Mouse (Mus musculus): ENCODE measurements around the gene 2300009A05Rik. TPM values are rescaled to one million over a fixed set of nuclear protein-coding genes. Genes with fewer than 3 reads are reported as not detected.
A peak's percentile ranks its signal among the peaks of the same experiment; 100 is the strongest.

2300009A05Rik gene
- polyA plus RNA-seq (2016; fragmentation: Nextera tagmentation; extraction: Ambion mirVana): 35.3 and 50.4 TPM in 2 replicates

GRCm38 (mm10) chr9:63398611-63399462, at the start of gene 2300009A05Rik:
TSS of gene 2300009A05Rik (minus strand) at chr9:63399246.
- no peaks in the 10 kb centered on the region for H3K36me3 ChIP-seq
- H3K9me3 ChIP-seq: no peaks in the 10 kb centered on the region
- H3K4me3 ChIP-seq: peak within 1 kb of the TSS; percentile 86
- peak; percentile 97 for DNase-seq (ENCODE audit: low spot score)
- no peaks in the 10 kb centered on the region for H3K27me3 ChIP-seq (ENCODE audit: insufficient read depth, poor library complexity, severe bottlenecking)
- H3K4me1 ChIP-seq: peaks cover 21% of the 10 kb centered on the region
- peak within 1 kb of the TSS; percentile 95 for H3K27ac ChIP-seq
- under 1% methylated on average over 74 of the region's 74 CpGs for WGBS

- DNase-seq (ENCODE audit: low spot score): no peak
- 34% methylated on average over 6 of the region's 6 CpGs for WGBS
- H3K9me3 ChIP-seq: no peaks in the 10 kb centered on the region
These were observed 44.6 kb upstream of the 2300009A05Rik start for GRCm38 (mm10) chr9:63443695-63444094.

GRCm38 (mm10) chr9:63430652-63431051, 31.6 kb upstream of the 2300009A05Rik start:
- no peaks in the 10 kb centered on the region for H3K4me1 ChIP-seq
- 65% methylated on average over 1 of the region's 1 CpGs for WGBS
- no peaks in the 10 kb centered on the region for H3K36me3 ChIP-seq
- no peaks in the 10 kb centered on the region for H3K27me3 ChIP-seq (ENCODE audit: insufficient read depth, poor library complexity, severe bottlenecking)
- DNase-seq (ENCODE audit: low spot score): no peak
- H3K27ac ChIP-seq: no peak overlapping the region
- no peaks in the 10 kb centered on the region for H3K9me3 ChIP-seq
- H3K4me3 ChIP-seq: no peak overlapping the region

More at GRCm38 (mm10) chr9:63443695-63444094, 44.6 kb upstream of the 2300009A05Rik start:
- Histone ChIP-seq H3K27me3 (ENCODE audit: insufficient read depth, poor library complexity, severe bottlenecking) (no peaks in the 10 kb centered on the region), H3K4me1 (peaks cover 12% of the 10 kb centered on the region; the same call in 1 of the 2 replicates), H3K4me3 (peak overlapping the region; percentile 29; the same call in 1 of the 2 replicates), H3K36me3 (no peaks in the 10 kb centered on the region), H3K27ac (no peak overlapping the region)

GRCm38 (mm10) chr9:63421096-63421736, 22.2 kb upstream of the 2300009A05Rik start:
- Histone ChIP-seq H3K36me3 (no peaks in the 10 kb centered on the region), H3K4me3 (no peak overlapping the region), H3K27me3 (ENCODE audit: insufficient read depth, poor library complexity, severe bottlenecking) (no peaks in the 10 kb centered on the region), H3K9me3 (no peaks in the 10 kb centered on the region), H3K4me1 (no peaks in the 10 kb centered on the region), H3K27ac (no peak overlapping the region)
- 60% methylated on average over 9 of the region's 9 CpGs for WGBS
- DNase-seq (ENCODE audit: low spot score): no peak

GRCm38 (mm10) chr9:63420396-63420795, 21.4 kb upstream of the 2300009A05Rik start:
- no peak overlapping the region for H3K4me3 ChIP-seq
- no peak overlapping the region for H3K27ac ChIP-seq
- H3K4me1 ChIP-seq: no peaks in the 10 kb centered on the region
- H3K36me3 ChIP-seq: no peaks in the 10 kb centered on the region
- no peaks in the 10 kb centered on the region for H3K27me3 ChIP-seq (ENCODE audit: insufficient read depth, poor library complexity, severe bottlenecking)
- WGBS: 65% methylated on average over 6 of the region's 6 CpGs
- no peaks in the 10 kb centered on the region for H3K9me3 ChIP-seq
- DNase-seq (ENCODE audit: low spot score): no peak

- peaks cover 21% of the 10 kb centered on the region for H3K4me1 ChIP-seq
- no peak overlapping the region for H3K27ac ChIP-seq
- no peaks in the 10 kb centered on the region for H3K27me3 ChIP-seq (ENCODE audit: insufficient read depth, poor library complexity, severe bottlenecking)
- H3K4me3 ChIP-seq: no peak overlapping the region; the same call in 1 of the 2 replicates
- no peak for DNase-seq (ENCODE audit: low spot score)
- WGBS: 82% methylated on average over 1 of the region's 1 CpGs
- no peaks in the 10 kb centered on the region for H3K9me3 ChIP-seq
- H3K36me3 ChIP-seq: no peaks in the 10 kb centered on the region
These were observed 1.1 kb upstream of the 2300009A05Rik start for GRCm38 (mm10) chr9:63400176-63400575.

- WGBS: under 1% methylated on average over 8 of the region's 8 CpGs
- H3K27me3 ChIP-seq (ENCODE audit: insufficient read depth, poor library complexity, severe bottlenecking): no peaks in the 10 kb centered on the region
- H3K36me3 ChIP-seq: no peaks in the 10 kb centered on the region
- peak overlapping the region; percentile 86 for H3K4me3 ChIP-seq
- no peak for DNase-seq (ENCODE audit: low spot score)
- H3K27ac ChIP-seq: peak overlapping the region; percentile 95
- peaks cover 21% of the 10 kb centered on the region for H3K4me1 ChIP-seq
- H3K9me3 ChIP-seq: no peaks in the 10 kb centered on the region
These were observed 393 bp upstream of the 2300009A05Rik start for GRCm38 (mm10) chr9:63399463-63399815.

GRCm38 (mm10) chr9:63395612-63396011, 3.4 kb downstream of the 2300009A05Rik start:
- Histone ChIP-seq H3K27me3 (ENCODE audit: insufficient read depth, poor library complexity, severe bottlenecking) (no peaks in the 10 kb centered on the region), H3K27ac (no peak overlapping the region), H3K4me3 (no peak overlapping the region), H3K36me3 (no peaks in the 10 kb centered on the region), H3K9me3 (no peaks in the 10 kb centered on the region), H3K4me1 (peaks cover 21% of the 10 kb centered on the region)
- DNase-seq (ENCODE audit: low spot score): no peak
- 61% methylated on average over 7 of the region's 7 CpGs for WGBS

- Histone ChIP-seq H3K27ac (no peak overlapping the region), H3K36me3 (no peaks in the 10 kb centered on the region), H3K27me3 (ENCODE audit: insufficient read depth, poor library complexity, severe bottlenecking) (no peaks in the 10 kb centered on the region), H3K4me1 (peaks cover 3% of the 10 kb centered on the region; the same call in 1 of the 2 replicates), H3K4me3 (no peak overlapping the region), H3K9me3 (no peaks in the 10 kb centered on the region)
- no peak for DNase-seq (ENCODE audit: low spot score)
- WGBS: 59% methylated on average over 2 of the region's 2 CpGs
These were observed 7.7 kb downstream of the 2300009A05Rik start for GRCm38 (mm10) chr9:63391307-63391706.

- WGBS: 97% methylated on average over 4 of the region's 4 CpGs
- H3K27me3 ChIP-seq (ENCODE audit: insufficient read depth, poor library complexity, severe bottlenecking): no peaks in the 10 kb centered on the region
- H3K27ac ChIP-seq: no peak overlapping the region
- no peaks in the 10 kb centered on the region for H3K9me3 ChIP-seq
- peaks cover 5% of the 10 kb centered on the region; the same call in 1 of the 2 replicates for H3K4me1 ChIP-seq
- H3K4me3 ChIP-seq: no peak overlapping the region
- no peak for DNase-seq (ENCODE audit: low spot score)
- H3K36me3 ChIP-seq: no peaks in the 10 kb centered on the region
These were observed 16.3 kb downstream of the 2300009A05Rik start for GRCm38 (mm10) chr9:63382761-63383160.

GRCm38 (mm10) chr9:63380326-63380725, 18.7 kb downstream of the 2300009A05Rik start:
- peaks cover 27% of the 10 kb centered on the region for H3K4me1 ChIP-seq
- WGBS: 78% methylated on average over 3 of the region's 3 CpGs
- 0 out of 2 replicates have a peak, but pooled peaks cover 2% of the 10 kb centered on the region for H3K36me3 ChIP-seq
- H3K4me3 ChIP-seq: no peak overlapping the region
- no peaks in the 10 kb centered on the region for H3K9me3 ChIP-seq
- H3K27me3 ChIP-seq (ENCODE audit: insufficient read depth, poor library complexity, severe bottlenecking): no peaks in the 10 kb centered on the region
- no peak for DNase-seq (ENCODE audit: low spot score)
- no peak overlapping the region for H3K27ac ChIP-seq

- 23% methylated on average over 8 of the region's 8 CpGs for WGBS
- peak overlapping the region; percentile 98 for H3K27ac ChIP-seq
- peaks cover 47% of the 10 kb centered on the region for H3K4me1 ChIP-seq
- no peaks in the 10 kb centered on the region for H3K9me3 ChIP-seq
- H3K4me3 ChIP-seq: peak overlapping the region; percentile 88
- H3K36me3 ChIP-seq: peaks cover 17% of the 10 kb centered on the region; the same call in 1 of the 2 replicates
- no peak for DNase-seq (ENCODE audit: low spot score)
- no peaks in the 10 kb centered on the region for H3K27me3 ChIP-seq (ENCODE audit: insufficient read depth, poor library complexity, severe bottlenecking)
These were observed 20.9 kb downstream of the 2300009A05Rik start for GRCm38 (mm10) chr9:63378174-63378573.

Measured in heart, embryonic 10.5 days (tissue).